Mouse (Mus musculus) T-helper 17 cell (primary cell): ENCODE results near the gene Klrg2.

Source experiments
- in situ Hi-C, 2 experiments: fragments of 300-600 bp; cut with MboI, MseI; formaldehyde crosslinking; loops; 1 replicate in 1 of 2; 2 replicates in 1 of 2; pipeline ENCODE4 v1.15.1; 2025; ENCODE audit warnings: high pct_unique_total_duplicates in 2 of 2

Klrg2 gene

DNA sequence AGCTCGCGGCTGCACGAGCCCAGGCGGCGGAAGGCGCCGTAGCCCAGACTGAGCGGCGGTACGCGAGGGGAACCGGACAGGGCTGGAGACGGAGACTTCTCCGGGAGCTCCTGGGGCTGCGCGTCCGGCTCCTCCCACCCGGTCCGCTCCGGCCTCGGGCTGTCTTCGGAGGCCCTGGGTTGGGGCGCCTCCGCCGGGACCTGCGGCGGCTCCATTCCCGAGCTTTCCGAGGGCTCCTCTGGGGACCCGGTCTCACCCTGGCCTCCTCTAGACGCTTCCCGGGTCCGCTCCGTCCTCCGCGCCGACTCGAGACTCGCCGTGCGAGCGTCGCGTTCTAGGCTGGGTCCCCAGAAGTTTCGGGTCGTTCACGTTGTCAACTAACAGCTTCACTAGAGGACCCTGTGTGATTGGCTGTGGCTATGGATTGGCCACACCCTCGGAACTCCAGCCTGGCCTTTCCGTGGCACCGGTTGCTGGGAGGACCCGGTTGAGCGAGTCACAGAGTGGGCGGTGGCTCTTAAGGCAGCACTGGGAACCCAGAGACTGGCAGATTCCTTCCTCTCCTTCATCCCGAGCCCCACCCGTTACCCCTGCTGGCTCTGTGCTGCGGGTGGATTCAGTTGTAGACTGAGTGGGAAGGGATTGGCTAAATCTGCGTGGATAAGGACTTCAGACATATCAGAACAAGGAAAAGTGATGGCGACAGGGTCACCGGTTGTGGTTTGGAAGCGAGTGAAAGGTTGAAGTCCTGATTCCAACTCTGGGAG, at the start of gene Klrg2:
Gene Klrg2, minus strand, starts transcription at position 391 of the 767 bp plus-strand sequence.
- in situ Hi-C loops = no loop called here

DNA sequence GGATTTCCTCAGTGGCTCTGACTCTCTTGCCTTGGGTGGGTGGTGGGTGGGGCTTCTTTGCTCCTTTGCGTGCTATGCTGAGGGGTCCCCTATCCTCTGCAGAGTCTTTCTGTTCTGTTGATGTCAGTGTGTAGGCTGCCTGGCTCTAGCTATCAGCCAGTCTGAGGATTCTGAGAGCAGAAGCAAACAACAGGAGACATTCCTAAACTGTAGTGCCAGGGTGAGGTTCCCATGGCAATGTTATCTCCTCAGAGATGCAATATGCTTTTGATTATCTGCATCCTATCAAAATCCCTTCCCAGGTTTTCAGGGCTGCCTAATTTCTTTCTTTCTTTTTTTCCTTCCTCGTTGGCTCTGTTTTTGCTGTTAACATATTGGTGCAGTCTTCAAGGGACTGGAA, 45.5 kb upstream of the Klrg2 start:
- in situ Hi-C loops = no loop called here

DNA sequence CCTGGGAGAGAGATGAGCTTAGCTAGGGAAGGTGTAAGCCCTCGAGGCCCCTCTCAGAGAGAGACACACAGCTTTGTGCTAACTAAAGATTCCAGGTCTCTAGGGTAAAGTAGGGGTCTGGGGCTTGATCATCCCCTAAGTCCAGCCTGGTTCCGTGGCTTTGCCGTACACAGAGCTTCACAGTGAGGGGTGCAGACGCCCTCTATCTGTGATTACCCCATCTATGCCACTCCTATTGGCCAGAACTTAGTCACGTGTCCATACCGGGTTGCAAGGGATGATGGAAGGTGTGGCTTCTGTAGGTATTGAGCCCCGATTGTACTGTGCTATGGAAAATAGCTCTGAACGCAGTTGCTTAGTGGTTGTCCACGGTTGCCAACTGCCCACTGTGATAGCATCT, 40.6 kb upstream of the Klrg2 start:
- in situ Hi-C loops = no loop called here

DNA sequence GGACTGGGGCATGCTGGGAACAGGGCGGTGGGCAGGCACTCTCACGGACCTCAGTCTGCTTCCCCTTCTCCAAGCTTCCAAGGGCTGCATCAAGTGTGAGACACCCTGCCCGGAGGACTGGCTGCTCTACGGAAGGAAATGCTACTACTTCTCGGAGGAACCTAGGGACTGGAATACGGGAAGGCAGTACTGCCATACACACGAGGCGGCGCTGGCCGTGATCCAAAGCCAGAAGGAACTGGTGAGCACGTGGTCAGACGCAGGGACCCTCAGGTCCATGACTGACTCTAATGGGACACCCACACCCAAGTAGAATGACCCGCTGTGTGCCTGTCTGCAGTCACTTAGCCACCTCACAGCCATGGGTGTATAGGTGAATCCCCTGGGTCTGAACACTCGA, 39.7 kb upstream of the Klrg2 start:
- in situ Hi-C loops = no loop called here

DNA sequence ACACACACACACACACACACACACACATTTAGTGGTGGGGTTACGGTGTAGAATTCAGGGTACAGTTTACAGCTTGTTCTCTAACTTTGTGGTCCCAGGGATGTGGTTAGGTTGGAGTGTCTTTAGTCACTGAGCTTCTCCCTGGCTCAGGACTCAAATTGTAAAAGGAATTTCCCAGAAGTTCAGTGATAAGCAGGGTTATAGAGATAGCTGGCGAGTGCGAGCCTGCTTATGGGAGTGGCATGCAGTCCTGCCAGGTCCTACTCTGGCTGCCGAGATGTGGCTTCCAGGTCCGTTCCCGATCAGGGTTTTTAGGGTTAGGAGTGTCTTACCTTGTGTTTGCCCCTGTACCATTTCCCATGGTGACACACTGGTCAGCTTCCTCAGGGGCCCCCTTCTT, 39.2 kb upstream of the Klrg2 start:
- in situ Hi-C loops = no loop called here

DNA sequence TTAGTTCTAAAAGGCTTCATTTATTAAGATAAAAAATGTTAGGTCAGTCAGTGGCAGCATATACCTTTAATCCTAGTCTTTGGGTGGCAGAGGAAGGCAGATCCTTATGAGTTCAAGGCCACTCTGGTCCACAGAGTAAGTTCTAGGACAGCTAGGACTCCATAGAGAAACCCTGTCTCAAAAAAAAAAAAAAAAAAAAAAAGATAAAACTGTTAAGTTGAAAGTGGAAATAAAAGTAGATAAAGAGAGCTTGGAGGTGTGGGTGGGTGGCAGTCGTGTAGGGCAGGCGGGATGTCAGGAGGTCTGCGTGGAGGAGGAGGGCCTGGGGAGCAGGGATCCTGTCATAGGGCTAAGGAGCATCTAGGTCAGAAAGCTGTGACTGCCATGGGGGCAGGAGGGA, 35.0 kb upstream of the Klrg2 start:
- in situ Hi-C loops = loop anchor here (25.0 kb wide), 2 partner anchors 240 to 1235 kb away; partner anchors contain the start of gene Creb3l2 (in 1 of the 2)

DNA sequence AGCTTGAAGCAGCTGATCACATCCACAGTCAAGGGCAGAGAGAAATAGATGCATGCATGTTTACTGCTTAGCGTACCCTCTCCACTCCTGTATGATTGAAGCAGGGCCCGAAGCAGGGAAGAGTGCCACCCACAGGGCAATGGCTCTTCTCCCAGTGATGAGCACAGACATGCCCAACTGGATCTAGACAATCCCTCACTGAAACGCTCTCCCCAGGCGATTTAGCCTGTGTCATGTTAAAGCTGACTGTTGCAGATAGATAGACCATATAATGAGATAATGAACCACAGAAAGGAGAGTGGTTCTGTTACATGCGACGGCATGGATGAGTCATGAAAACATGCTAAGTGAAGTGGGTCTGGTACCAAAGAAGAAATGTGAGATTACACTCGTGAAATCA, 34.2 kb upstream of the Klrg2 start:
- in situ Hi-C loops = loop anchor here (25.0 kb wide), 2 partner anchors 241 to 1234 kb away; partner anchors contain the start of gene Creb3l2 (in 1 of the 2)

DNA sequence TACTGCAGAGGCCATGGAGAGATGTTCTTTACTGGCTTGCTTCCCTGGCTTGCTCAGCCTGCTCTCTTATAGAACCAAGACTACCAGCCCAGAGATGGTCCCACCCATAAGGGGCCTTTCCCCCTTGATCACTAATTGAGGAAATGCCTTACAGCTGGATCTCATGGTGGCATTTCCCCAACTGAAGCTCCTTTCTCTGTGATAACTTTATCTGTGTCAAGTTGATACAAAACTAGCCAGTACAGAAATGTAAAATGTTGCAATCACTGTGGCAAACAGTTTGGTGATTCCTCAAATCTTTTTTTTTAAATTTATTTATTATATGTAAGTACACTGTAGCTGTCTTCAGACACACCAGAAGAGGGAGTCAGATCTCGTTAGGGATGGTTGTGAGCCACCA, 33.4 kb upstream of the Klrg2 start:
- in situ Hi-C loops = loop anchor here (25.0 kb wide), 2 partner anchors 242 to 1233 kb away; partner anchors contain the start of gene Creb3l2 (in 1 of the 2)

DNA sequence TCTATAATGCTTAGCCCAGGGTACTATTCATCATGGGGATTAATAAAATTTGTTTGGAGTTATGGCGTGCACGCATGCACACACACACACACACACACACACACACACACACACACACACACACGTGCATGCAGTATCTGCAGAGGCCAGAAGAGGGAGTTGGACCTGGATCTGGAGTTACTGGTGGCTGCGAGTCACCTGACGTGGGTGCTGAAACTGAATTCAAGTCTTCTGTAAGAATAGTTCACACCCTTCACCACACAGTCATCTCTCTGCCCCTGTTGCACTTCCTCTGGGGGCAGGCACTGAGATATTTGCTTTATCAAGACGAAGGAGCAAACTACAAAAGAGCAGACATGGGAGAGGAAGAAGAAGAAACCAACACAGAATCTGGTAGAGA, 32.5 kb upstream of the Klrg2 start:
- in situ Hi-C loops = loop anchor here (25.0 kb wide), 2 partner anchors 243 to 1232 kb away; partner anchors contain the start of gene Creb3l2 (in 1 of the 2)

DNA sequence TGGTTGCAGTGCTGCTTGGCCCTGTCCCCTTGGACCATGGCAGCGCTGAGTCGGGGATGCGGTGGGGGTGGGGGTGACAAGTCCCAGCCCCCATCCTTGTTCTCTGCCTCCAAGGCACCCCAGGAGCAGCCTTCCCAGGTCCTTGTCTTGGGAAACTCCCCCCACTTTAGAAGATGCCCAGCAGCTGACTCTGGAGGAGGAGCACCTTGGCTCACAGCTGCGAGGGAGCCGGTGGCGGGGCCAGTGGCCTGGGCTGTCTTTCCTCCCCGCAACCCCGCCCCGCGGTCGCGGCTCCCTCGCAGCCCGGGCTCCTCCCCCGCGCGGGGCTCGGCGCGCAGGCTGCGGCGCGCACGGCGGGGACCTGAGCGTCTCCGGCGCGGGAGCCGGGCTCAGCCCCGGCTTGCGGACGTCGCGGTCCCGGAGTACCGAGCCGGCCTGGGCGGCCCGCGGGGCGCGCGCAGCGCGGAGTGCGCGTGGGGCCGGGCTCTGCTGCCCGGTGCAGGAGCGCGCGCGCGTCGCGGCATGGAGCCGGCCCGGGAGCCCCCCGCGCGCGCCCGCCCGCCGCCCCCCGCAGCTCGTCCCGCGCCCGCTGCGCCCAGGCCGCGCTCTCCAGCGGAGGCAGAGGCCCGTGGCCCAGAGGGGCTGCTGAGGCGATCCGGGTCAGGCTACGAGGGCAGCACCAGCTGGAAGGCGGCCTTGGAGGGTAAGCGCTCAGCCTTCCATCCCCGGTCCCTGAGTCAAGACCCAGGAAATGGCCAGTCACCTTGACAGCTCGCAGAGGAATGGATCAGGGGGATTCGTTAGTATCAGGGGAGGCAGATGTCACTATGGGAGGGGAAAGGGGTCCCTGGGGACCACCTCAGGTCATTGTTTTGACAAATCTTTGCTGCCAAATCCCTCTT, 25.9 kb upstream of the Klrg2 start, which contains the start of gene Clec2l:
Gene Clec2l, plus strand, starts transcription at position 356 of the 902 bp plus-strand sequence.
- in situ Hi-C loops = loop anchor here (25.0 kb wide), 2 partner anchors 249 to 1226 kb away; partner anchors contain the start of gene Creb3l2 (in 1 of the 2)

DNA sequence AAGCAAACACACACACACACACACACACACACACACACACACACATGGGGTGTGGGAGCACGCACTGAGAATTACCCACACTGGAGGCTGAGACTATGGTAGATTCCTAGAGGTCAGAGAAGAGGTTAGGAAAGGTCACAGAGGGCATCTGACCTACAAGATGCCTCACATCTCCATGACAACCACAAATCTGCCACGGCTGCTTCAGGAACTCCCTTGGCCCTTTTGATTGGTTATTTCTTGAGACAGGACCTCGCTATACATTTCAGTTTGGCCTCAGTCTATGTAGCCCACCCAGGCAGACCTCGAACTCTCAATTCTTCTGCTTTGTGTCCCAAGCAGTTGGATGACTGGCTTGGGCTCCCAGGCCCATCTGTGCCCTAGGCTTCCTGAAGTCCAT, 24.6 kb upstream of the Klrg2 start:
- in situ Hi-C loops = loop anchor here (25.0 kb wide), 2 partner anchors 251 to 1224 kb away; partner anchors contain the start of gene Creb3l2 (in 1 of the 2)

DNA sequence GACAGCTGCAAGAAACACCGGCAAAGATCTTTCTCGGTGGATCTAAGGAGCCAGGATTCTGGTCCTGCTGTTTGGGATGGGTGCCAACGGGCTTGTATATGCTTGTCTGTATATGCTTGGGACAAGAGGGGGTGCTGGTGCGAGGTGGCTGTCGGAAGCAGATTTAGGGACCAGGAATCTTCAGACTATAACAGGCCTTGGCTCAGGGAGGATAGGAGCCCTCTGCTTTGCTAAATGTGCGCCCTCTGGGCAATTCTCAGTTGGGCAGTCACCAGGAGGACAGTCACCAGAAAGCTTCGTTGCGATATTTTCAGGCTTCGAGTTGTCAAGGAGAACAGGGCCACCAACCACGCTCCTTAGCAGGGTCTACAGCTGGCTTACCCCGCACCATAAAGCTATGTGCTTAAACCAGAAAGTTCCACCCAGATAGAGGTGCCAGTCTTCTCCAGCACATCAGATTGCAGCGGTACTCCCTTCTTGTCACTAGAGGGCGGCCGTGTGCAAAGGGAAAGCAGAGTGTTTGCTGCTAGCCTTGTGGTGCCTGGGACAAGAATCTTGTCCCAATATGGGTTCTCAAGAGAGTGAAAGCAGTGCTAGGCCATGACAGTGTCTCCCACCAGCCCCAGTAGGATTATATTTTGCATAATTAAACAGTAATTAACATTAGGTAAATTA, 13.4 kb upstream of the Klrg2 start:
- in situ Hi-C loops = loop anchor here (5.0 to 25.0 kb wide), 3 partner anchors 262 to 1213 kb away; partner anchors contain the start of gene Creb3l2 (in 1 of the 2)

DNA sequence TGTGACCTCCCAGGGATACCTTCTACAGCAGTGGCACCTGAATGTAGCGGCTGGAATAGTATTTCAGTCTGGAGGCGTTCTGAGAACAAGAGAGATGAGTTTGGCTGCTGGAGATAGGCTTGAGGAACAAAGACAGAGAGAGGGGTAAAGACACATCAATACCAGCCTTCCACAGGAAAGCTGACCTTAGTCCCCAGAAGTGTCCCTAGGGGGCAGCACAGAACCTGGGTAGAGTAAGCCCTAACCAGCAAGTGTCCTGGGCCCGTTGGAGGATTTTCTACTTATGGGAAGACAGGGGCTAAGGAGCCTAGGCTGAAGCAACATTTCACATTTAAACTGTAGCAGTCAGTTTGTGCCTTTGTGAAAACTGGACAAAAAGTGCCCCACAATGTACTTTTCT, 12.5 kb upstream of the Klrg2 start:
- in situ Hi-C loops = loop anchor here in 1 of 2 experiments (5.0 kb wide), 1 partner anchor 48 kb away; no protein-coding TSS in a partner anchor

DNA sequence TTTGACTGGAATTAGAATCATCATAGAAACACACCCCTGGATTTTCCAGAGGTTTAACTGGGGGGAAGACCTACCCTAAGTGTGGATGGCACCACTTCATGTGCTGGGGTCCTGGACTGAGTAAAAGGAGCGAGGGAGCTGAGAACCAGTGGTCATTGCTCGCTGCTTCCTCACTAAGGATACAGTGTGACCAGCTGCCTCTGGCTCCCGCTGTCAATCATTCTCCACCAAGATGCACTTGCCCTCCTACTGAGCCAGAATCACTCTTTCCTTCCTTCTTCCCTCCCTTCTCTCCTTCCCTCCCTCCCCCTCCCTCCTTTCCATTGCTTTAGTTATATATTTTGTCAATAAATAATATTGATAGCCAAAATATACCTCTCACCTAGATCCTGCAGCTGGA, 6.0 kb upstream of the Klrg2 start:
- in situ Hi-C loops = no loop called here

DNA sequence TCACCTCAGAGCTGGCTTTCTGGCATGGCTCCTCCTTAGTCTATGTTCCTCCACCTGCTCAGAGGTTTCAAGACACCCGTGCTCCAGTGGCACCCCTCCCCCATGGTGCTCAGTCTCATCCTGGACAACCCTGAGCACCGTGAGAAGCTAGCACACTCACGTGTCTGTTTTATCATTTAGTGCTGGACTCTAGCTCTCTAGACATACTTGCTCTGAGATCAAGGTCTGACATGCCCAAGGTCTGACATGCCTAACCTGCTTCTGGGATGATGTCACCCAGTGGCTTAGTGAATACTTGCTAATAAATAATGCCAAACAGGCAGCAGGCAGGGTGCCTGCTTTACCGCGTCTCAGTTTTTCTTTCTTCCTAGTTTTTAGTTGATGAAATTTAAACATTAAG, 5.6 kb upstream of the Klrg2 start:
- in situ Hi-C loops = no loop called here

DNA sequence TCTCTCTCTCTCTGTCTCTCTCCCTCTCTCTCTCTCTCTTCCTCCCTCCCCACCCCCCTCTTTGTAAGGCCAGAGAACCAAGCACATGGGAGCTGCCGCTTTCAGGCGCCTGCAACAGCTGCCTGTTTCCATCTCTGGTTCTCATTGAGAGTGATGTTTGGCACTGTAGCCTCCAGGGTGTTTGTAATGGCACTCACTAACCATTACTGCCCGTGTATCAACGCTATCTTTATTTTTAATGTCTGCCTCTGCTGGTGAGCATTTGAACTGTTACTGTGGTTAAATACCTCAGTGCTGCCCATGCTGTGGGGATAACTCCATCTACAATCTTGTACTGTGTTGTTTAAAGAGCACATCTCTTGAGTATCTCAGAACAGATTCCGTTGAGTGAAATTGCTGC, 4.6 kb upstream of the Klrg2 start:
- in situ Hi-C loops = no loop called here

DNA sequence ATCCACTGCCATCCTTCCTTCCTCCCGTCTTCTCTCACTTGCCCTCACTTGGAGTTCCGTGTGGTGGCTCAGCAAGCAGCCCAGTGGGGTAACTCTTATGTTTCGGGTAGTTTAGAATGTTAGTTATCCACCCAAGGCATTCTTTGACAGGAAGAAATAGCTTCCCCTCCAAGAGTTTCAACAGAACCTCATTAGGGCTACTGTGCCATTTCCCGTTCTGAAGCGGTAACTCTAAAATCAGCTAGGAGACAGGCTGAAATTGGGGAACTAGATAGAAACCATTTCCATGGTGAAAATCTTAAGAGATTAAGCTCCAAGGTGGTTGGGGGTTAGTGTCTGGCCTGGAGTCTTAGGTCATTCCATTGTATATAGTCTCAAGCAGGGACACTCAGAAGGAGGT, 4.2 kb upstream of the Klrg2 start:
- in situ Hi-C loops = no loop called here

DNA sequence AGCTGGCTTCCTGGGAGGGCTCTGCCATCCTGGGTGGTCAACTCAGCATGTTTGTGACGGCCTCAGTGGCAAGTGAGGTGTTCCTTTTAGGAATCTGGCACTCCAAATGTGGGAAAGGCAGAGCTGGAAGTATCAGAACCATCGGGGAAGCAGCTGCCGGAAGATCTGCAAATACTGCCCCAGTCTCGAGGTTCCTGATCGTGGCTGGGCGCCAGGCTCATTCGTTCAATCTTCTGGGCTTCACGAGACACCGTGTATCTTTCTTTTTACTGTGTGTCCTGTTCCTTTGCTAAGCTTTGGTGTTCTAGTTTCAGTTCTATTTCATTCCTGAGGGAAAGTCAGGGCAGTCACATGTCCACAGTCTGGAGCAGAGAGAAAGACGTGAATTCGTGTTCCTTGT, 3.4 kb upstream of the Klrg2 start:
- in situ Hi-C loops = no loop called here

DNA sequence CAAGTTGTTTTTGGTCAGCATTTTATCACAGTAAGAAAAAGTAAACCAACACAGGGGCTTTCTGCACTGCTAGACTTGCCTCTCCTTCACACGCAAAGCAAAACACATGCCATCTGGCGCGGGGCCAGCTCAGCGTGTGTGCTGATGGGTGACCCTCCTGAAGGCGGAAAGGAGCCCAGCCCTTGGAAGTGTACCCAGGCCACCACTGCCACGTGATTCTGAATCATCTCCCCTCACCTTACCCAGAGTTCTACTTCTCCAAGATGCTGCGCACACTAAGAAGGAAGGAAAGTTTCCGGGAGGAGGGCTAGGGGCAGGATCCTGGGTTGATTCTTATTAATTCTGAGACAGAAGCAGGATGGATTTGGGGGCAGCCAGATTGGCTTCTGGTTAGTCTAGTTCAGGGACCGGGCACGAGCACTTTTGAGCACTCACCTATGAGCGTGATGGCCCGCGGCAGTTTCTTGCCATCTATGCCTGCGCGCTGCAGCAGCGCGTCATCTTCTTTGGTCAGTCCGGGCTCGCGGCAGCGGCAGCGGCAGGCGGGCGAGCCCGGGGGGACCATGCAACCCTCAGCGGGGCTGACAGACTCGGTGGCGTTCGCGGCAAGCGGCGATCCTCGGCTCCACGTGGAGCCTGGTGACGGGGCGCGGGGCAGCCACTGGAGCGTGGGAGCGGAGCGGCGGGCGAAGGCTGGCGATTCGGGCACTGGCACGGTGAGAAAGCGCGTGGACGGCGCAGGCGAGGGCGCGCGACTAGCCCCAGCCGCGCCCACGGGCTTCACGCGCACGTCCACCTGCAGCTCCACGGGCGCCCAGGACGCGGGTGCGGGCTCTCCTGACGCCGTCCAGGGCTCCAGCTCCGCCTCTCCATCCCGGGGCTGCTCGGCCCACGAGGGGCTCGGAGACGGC, 846 bp downstream of the Klrg2 start:
- in situ Hi-C loops = no loop called here

DNA sequence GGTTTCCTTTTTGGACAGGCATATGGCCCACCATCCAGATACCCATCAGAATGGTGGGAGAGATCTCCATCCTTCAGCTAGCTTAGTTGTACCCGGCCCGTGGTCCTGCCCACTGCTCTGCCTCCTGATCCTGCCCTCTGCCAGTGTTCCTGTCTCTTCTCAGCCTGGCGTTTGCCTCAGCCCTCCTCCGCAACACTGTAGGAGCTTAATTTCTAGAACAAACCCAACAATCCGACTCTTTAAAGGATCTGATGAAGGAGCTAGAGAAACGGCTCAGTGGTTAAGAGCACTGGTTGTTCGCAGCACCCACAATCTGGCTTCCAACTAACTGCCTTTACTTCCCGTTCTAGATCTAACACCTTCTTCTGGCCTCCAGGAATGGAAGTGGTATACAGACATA, 2.6 kb downstream of the Klrg2 start:
- in situ Hi-C loops = no loop called here
